Mouse (Mus musculus) embryo, embryonic 9.5 days (tissue): ENCODE measurements at regions not wholly inside any gene's neighbourhood (a gene's known extent, or its start where the extent isn't known, plus 50 kb on each side); places are given as distances from the start of the nearest gene placed in this dataset.

ENCODE experiments used
- DNase-seq: peaks from one replicate; pipeline ENCODE4 v3.0.0-alpha.2; 2017; ENCODE audit errors: extremely low spot score

- no peak for DNase-seq
Observed at GRCm38 (mm10) chr15:62190977-62191614, 1268.3 kb upstream of the A1bg start.

- no peak for DNase-seq
Observed at GRCm38 (mm10) chr15:62190224-62190910, 1267.6 kb upstream of the A1bg start.

- DNase-seq: no peak
Observed at GRCm38 (mm10) chr15:62189565-62190181, 1266.9 kb upstream of the A1bg start.

GRCm38 (mm10) chr15:62186548-62186947 lies 1263.7 kb upstream of the A1bg start:
- no peak for DNase-seq

- no peak for DNase-seq
Observed at GRCm38 (mm10) chr15:62183803-62184202, 1261.0 kb upstream of the A1bg start.

GRCm38 (mm10) chr15:62181454-62181910 lies 1258.7 kb upstream of the A1bg start:
- no peak for DNase-seq

GRCm38 (mm10) chr15:62180718-62181117 lies 1257.9 kb upstream of the A1bg start:
- DNase-seq: no peak

GRCm38 (mm10) chr15:62179801-62180200 lies 1257.0 kb upstream of the A1bg start:
- DNase-seq: no peak

- no peak for DNase-seq
Observed at GRCm38 (mm10) chr15:62178568-62178967, 1255.8 kb upstream of the A1bg start.

- no peak for DNase-seq
Observed at GRCm38 (mm10) chr15:62177768-62178410, 1255.1 kb upstream of the A1bg start.

- no peak for DNase-seq
Observed at GRCm38 (mm10) chr15:62176076-62176475, 1253.3 kb upstream of the A1bg start.

- DNase-seq: no peak
Observed at GRCm38 (mm10) chr15:62173633-62174543, 1251.1 kb upstream of the A1bg start.

- no peak for DNase-seq
Observed at GRCm38 (mm10) chr15:62171632-62172031, 1248.8 kb upstream of the A1bg start.

GRCm38 (mm10) chr15:62171167-62171566 lies 1248.4 kb upstream of the A1bg start:
- no peak for DNase-seq

GRCm38 (mm10) chr15:62170337-62170736 lies 1247.5 kb upstream of the A1bg start:
- DNase-seq: no peak

GRCm38 (mm10) chr15:62169591-62170019 lies 1246.8 kb upstream of the A1bg start:
- no peak for DNase-seq

- no peak for DNase-seq
Observed at GRCm38 (mm10) chr15:62168958-62169590, 1246.3 kb upstream of the A1bg start.

GRCm38 (mm10) chr15:62168522-62168921 lies 1245.7 kb upstream of the A1bg start:
- no peak for DNase-seq

- no peak for DNase-seq
Observed at GRCm38 (mm10) chr15:62166786-62167185, 1244.0 kb upstream of the A1bg start.

- DNase-seq: no peak
Observed at GRCm38 (mm10) chr15:62165826-62166500, 1243.2 kb upstream of the A1bg start.
